Mouse (Mus musculus): ENCODE measurements at regions not wholly inside any gene's neighbourhood (a gene's known extent, or its start where the extent isn't known, plus 50 kb on each side); places are given as distances from the start of the nearest gene placed in this dataset.
A peak's percentile ranks its signal among the peaks of the same experiment; 100 is the strongest.

DNA sequence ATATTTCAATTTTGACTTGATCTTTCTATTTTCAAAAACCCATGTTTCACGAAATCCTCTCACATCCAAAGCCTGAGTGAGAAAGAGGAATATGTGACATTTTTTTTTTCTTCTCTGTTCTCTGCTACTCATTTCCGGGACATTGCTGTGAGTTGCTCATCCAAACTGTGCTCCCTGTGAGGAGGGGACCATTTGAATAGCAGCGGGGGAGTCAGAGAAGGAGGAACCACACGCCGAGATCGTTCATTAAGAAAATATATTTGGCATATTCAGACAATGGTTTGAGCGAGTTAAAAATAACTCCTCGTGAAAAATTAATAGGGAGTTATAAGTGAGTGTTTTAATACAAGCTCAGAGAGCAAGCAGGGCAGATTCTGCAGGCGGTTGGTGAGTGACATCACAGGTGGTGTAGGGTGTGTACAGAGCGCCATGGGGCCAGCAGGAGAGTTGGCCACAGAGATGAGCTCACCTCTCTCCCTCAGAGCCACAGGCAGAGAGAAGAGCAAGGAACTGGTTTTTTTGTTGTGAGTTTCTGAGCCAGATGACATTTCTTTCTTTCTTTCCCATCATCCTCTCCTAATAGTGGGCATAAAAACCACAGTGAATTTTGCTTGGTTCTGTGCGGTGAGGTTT, 54.4 kb upstream of the Calcoco1 start:
- Histone ChIP-seq H3K4me1 (ENCODE audit: control insufficient read depth, insufficient read depth, low read depth, low read length) (no peaks in the 10 kb centered on the region), H3K4me3 (ENCODE audit: low read length) (no peak overlapping the region), H3K4me2 (ENCODE audit: low read length) (no peak overlapping the region), H3K27ac (ENCODE audit: low read depth, low read length) (peak overlapping the region; percentile 52), H3K9ac (ENCODE audit: low read depth, low read length) (no peak overlapping the region), H3K27me3 (replicated peaks; ENCODE audit: control insufficient read depth, insufficient read depth, low read length) (no peaks in the 10 kb centered on the region), H3K36me3 (ENCODE audit: control insufficient read depth, insufficient read depth, low read length) (no peaks in the 10 kb centered on the region), H3K9me3 (ENCODE audit: control insufficient read depth, low read length) (no peaks in the 10 kb centered on the region)
- 33% methylated on average over 11 of the region's 11 CpGs for WGBS
- no peak for ATAC-seq

DNA sequence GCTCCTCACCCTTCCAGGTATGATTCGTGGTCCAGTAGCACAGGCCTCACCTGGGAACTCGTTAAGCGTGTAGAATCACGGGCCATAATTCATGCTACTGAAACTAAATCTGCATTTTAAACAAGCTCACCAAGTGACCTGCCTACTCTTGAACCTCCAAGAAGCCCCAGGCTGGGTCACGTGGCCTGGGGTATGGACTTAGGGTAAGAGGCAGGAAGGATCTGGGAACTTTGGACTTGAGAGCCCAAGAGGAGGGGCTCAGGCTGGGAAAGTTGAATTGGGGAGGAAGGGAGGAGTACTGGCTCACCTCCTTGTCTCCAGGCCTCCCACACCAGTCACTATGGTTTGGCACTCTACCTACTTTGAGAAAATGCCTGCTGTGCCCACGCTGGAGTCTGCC, 58.6 kb upstream of the Calcoco1 start:
- no peak overlapping the region for H3K4me3 ChIP-seq (ENCODE audit: low read length)
- no peak overlapping the region for H3K27ac ChIP-seq (ENCODE audit: low read depth, low read length)
- no peaks in the 10 kb centered on the region for H3K9me3 ChIP-seq (ENCODE audit: control insufficient read depth, low read length)
- 75% methylated on average over 6 of the region's 6 CpGs for WGBS
- H3K36me3 ChIP-seq (ENCODE audit: control insufficient read depth, insufficient read depth, low read length): no peaks in the 10 kb centered on the region
- ATAC-seq: no peak
- H3K4me2 ChIP-seq (ENCODE audit: low read length): no peak overlapping the region
- no peaks in the 10 kb centered on the region for H3K4me1 ChIP-seq (ENCODE audit: control insufficient read depth, insufficient read depth, low read depth, low read length)
- no peaks in the 10 kb centered on the region for H3K27me3 ChIP-seq (replicated peaks; ENCODE audit: control insufficient read depth, insufficient read depth, low read length)
- H3K9ac ChIP-seq (ENCODE audit: low read depth, low read length): no peak overlapping the region

- WGBS: 58% methylated on average over 9 of the region's 9 CpGs
These were observed 61.2 kb upstream of the Calcoco1 start for GRCm38 (mm10) chr15:102782988-102783799.

GRCm38 (mm10) chr15:102785055-102785820, 63.3 kb upstream of the Calcoco1 start:
- H3K27me3 ChIP-seq (replicated peaks; ENCODE audit: control insufficient read depth, insufficient read depth, low read length): no peaks in the 10 kb centered on the region
- WGBS: 33% methylated on average over 10 of the region's 10 CpGs
- no peaks in the 10 kb centered on the region for H3K9me3 ChIP-seq (ENCODE audit: control insufficient read depth, low read length)
- no peak overlapping the region for H3K4me2 ChIP-seq (ENCODE audit: low read length)
- no peak overlapping the region for H3K27ac ChIP-seq (ENCODE audit: low read depth, low read length)
- H3K4me1 ChIP-seq (ENCODE audit: control insufficient read depth, insufficient read depth, low read depth, low read length): peaks cover 16% of the 10 kb centered on the region
- ATAC-seq: no peak
- no peak overlapping the region for H3K9ac ChIP-seq (ENCODE audit: low read depth, low read length)
- H3K36me3 ChIP-seq (ENCODE audit: control insufficient read depth, insufficient read depth, low read length): no peaks in the 10 kb centered on the region
- no peak overlapping the region for H3K4me3 ChIP-seq (ENCODE audit: low read length)

More at GRCm38 (mm10) chr15:102782988-102783799, 61.2 kb upstream of the Calcoco1 start:
- Histone ChIP-seq H3K4me1 (ENCODE audit: control insufficient read depth, insufficient read depth, low read depth, low read length) (peaks cover 3% of the 10 kb centered on the region; the same call in 1 of the 2 replicates), H3K4me3 (ENCODE audit: low read length) (no peak overlapping the region), H3K27ac (ENCODE audit: low read depth, low read length) (no peak overlapping the region), H3K4me2 (ENCODE audit: low read length) (no peak overlapping the region), H3K9ac (ENCODE audit: low read depth, low read length) (no peak overlapping the region), H3K36me3 (ENCODE audit: control insufficient read depth, insufficient read depth, low read length) (no peaks in the 10 kb centered on the region), H3K27me3 (replicated peaks; ENCODE audit: control insufficient read depth, insufficient read depth, low read length) (no peaks in the 10 kb centered on the region), H3K9me3 (ENCODE audit: control insufficient read depth, low read length) (no peaks in the 10 kb centered on the region)
- ATAC-seq: no peak

DNA sequence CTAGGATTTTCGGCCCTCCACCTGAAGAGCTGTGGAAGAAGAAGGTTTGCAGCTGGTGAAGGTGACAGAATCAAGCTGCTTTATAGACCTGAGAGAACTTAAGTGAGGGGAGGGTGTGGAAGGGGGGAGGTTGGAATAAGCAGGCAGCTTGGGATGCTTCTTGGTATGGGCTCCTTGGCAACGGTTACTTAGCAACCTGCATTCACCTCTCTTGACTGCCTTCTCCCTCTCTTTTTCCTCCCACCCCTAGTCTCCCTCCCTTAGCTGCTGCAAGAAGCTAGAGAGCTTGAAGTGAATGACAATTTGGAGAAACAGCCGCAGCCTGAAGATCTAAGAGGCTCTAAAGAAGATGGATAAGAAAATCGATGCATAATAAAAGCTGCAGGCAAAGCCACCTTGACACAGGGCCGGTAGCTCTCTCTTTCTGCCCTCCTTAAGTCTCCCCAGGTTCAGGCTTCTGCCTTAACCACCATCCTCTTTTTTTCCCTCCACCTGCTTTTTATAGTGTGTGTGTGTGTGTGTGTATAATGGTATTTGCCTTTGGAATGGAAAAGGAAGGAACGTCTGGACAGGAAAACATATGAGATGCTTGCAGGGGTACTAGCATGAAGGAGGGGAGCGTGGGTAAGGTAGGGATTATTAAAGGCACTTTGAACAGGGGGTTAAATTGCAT, 67.0 kb upstream of the Calcoco1 start:
- peaks cover 20% of the 10 kb centered on the region for H3K4me1 ChIP-seq (ENCODE audit: control insufficient read depth, insufficient read depth, low read depth, low read length)
- H3K9me3 ChIP-seq (ENCODE audit: control insufficient read depth, low read length): no peaks in the 10 kb centered on the region
- no peaks in the 10 kb centered on the region for H3K27me3 ChIP-seq (replicated peaks; ENCODE audit: control insufficient read depth, insufficient read depth, low read length)
- no peaks in the 10 kb centered on the region for H3K36me3 ChIP-seq (ENCODE audit: control insufficient read depth, insufficient read depth, low read length)
- peak overlapping the region; percentile 44 for H3K4me2 ChIP-seq (ENCODE audit: low read length)
- H3K4me3 ChIP-seq (ENCODE audit: low read length): peak overlapping the region; percentile 27
- WGBS: 18% methylated on average over 7 of the region's 7 CpGs
- H3K27ac ChIP-seq (ENCODE audit: low read depth, low read length): peak overlapping the region; percentile 94
- peak; percentile 96 for ATAC-seq
- peak overlapping the region; percentile 52 for H3K9ac ChIP-seq (ENCODE audit: low read depth, low read length)

- ATAC-seq: peak; percentile 87
- H3K4me1 ChIP-seq (ENCODE audit: control insufficient read depth, insufficient read depth, low read depth, low read length): peaks cover 8% of the 10 kb centered on the region; the same call in 1 of the 2 replicates
- H3K9me3 ChIP-seq (ENCODE audit: control insufficient read depth, low read length): no peaks in the 10 kb centered on the region
- peak overlapping the region; percentile 82 for H3K27ac ChIP-seq (ENCODE audit: low read depth, low read length)
- H3K4me2 ChIP-seq (ENCODE audit: low read length): peak overlapping the region; percentile 8; the same call in 1 of the 2 replicates
- 46% methylated on average over 5 of the region's 5 CpGs for WGBS
- H3K27me3 ChIP-seq (replicated peaks; ENCODE audit: control insufficient read depth, insufficient read depth, low read length): no peaks in the 10 kb centered on the region
- no peaks in the 10 kb centered on the region for H3K36me3 ChIP-seq (ENCODE audit: control insufficient read depth, insufficient read depth, low read length)
- no peak overlapping the region for H3K9ac ChIP-seq (ENCODE audit: low read depth, low read length)
- no peak overlapping the region for H3K4me3 ChIP-seq (ENCODE audit: low read length)
These were observed 75.1 kb upstream of the Calcoco1 start for GRCm38 (mm10) chr15:102797020-102797618.

- H3K9ac ChIP-seq (ENCODE audit: low read depth, low read length): no peak overlapping the region
- 74% methylated on average over 4 of the region's 4 CpGs for WGBS
- ATAC-seq: no peak
- no peak overlapping the region for H3K4me2 ChIP-seq (ENCODE audit: low read length)
- no peaks in the 10 kb centered on the region for H3K36me3 ChIP-seq (ENCODE audit: control insufficient read depth, insufficient read depth, low read length)
- peaks cover 8% of the 10 kb centered on the region; the same call in 1 of the 2 replicates for H3K4me1 ChIP-seq (ENCODE audit: control insufficient read depth, insufficient read depth, low read depth, low read length)
- no peak overlapping the region for H3K4me3 ChIP-seq (ENCODE audit: low read length)
- H3K27ac ChIP-seq (ENCODE audit: low read depth, low read length): no peak overlapping the region
- no peaks in the 10 kb centered on the region for H3K27me3 ChIP-seq (replicated peaks; ENCODE audit: control insufficient read depth, insufficient read depth, low read length)
- H3K9me3 ChIP-seq (ENCODE audit: control insufficient read depth, low read length): no peaks in the 10 kb centered on the region
These were observed 78.1 kb upstream of the Calcoco1 start for GRCm38 (mm10) chr15:102800049-102800448.

DNA sequence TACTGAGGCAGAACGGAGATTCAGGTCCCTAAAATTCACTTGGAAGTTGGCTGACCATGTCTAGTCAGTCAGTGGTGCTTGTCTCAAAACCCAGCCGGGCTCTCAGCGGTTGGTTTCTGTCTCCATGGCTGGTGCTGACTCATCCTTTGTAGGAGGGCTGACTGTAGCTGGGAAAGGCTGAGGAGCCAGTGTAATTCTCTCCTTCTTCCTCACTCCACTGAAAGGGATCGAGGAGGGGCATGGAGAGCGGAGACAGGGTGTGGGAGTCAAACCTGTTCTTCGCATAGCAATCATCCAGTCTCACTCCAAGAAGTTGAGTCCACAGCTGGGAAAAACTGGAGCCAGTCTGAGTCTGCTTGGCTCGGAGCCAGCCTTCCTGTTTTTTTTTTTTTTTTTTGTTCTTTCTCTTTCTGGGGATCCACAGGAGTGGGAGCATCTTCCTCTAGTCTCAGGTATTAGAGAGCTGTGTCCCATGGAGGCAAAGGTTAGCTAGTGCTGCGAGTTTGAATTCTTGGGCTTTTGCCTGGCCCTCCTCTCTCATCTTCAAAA, 80.4 kb upstream of the Calcoco1 start:
- no peaks in the 10 kb centered on the region for H3K27me3 ChIP-seq (replicated peaks; ENCODE audit: control insufficient read depth, insufficient read depth, low read length)
- no peaks in the 10 kb centered on the region for H3K9me3 ChIP-seq (ENCODE audit: control insufficient read depth, low read length)
- peaks cover 8% of the 10 kb centered on the region; the same call in 1 of the 2 replicates for H3K4me1 ChIP-seq (ENCODE audit: control insufficient read depth, insufficient read depth, low read depth, low read length)
- no peak overlapping the region for H3K27ac ChIP-seq (ENCODE audit: low read depth, low read length)
- ATAC-seq: no peak
- H3K4me2 ChIP-seq (ENCODE audit: low read length): no peak overlapping the region
- no peak overlapping the region for H3K4me3 ChIP-seq (ENCODE audit: low read length)
- H3K9ac ChIP-seq (ENCODE audit: low read depth, low read length): no peak overlapping the region
- H3K36me3 ChIP-seq (ENCODE audit: control insufficient read depth, insufficient read depth, low read length): no peaks in the 10 kb centered on the region
- WGBS: 66% methylated on average over 8 of the region's 8 CpGs
